Mouse (Mus musculus): ENCODE results near the gene Mcoln2.

DNA sequence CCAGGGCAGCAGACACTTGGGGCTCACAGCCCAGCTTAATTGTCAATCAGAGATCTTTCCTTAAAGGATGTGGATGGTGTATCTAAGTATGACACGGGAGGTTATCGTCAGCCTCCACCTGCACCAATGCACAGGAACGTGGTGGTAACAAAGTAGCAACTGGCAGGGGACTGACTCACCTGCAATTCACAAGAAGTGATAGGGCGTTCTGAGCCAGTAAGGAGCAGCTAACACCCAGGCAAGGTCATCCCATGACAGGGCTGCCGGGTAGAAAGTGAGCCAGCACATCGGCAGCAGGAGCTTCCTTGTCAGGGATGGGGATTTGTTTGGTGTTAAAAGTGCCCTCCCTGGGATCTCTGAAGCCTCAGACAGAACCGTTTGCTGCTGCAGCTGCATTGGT is 83.1 kb downstream of the Mcoln2 start:
- TF ChIP-seq GATA1 (IDR thresholded peaks at IDR 0.05; ENCODE audit: borderline replicate concordance, low read length) = no peak
- no peak for TF ChIP-seq FLI1 (IDR thresholded peaks at IDR 0.05; ENCODE audit: low read length)
